Mouse (Mus musculus): ENCODE results near the gene Pdzk1.

DNA sequence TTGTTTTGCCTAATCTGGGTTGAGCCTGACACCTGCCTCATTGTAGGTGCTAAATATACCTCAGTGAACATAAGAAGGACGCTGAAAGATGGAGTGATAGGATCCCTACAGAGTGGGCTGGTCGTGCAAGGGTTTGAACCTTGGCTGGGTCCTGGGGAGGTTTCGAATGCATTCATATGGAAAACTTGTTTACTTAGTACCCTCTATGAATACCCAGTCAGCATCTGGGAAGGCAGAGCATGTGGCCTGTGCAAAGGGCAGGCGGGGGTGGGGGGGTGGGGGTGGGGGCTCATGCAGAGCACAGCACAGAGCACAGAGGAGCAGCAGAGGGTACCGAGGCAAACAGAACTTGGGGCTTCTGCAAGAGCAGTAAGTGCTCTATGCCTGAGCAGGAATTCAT, 3.8 kb downstream of the Pdzk1 start:
- TF ChIP-seq POLR2A (IDR thresholded peaks at IDR 0.05; ENCODE audit: control insufficient read depth, extremely low read depth, insufficient read depth, low read length, poor library complexity) (no peak), CTCF (IDR thresholded peaks at IDR 0.05; ENCODE audit: borderline replicate concordance, control insufficient read depth, extremely low read depth, insufficient read depth, low read length, poor library complexity) (no peak)

All from thymus, adult 2 months (tissue).